Mouse (Mus musculus): ENCODE measurements around the gene Wwox.

GRCm38 (mm10) chr8:115064691-115065090, 625.2 kb downstream of the Wwox start:
- no peak for TF ChIP-seq CTCF (conservative IDR thresholded peaks at IDR 0.05 in 1 of 2, IDR thresholded peaks at IDR 0.05 in 1 of 2; ENCODE audit: low read depth in 2 of 2, low read length in 2 of 2)
- TF ChIP-seq MEF2A (IDR thresholded peaks at IDR 0.05; ENCODE audit: borderline replicate concordance, low read depth, low read length), result no peak
- TF ChIP-seq EP300 (IDR thresholded peaks at IDR 0.05; ENCODE audit: low read length), result no peak
- no peak for TF ChIP-seq POLR2A (IDR thresholded peaks at IDR 0.05; ENCODE audit: low read depth, low read length)
- no peak for TF ChIP-seq ELF1 (IDR thresholded peaks at IDR 0.05; ENCODE audit: low read depth, low read length)
- no peak for TF ChIP-seq POLR2AphosphoS2 (IDR thresholded peaks at IDR 0.05; ENCODE audit: low read depth, low read length)
- no peak for TF ChIP-seq MAFK (IDR thresholded peaks at IDR 0.05; ENCODE audit: insufficient replicate concordance, low read length)
- no peak for TF ChIP-seq ZKSCAN1 (IDR thresholded peaks at IDR 0.05; ENCODE audit: borderline replicate concordance, low read depth, low read length)
